Mouse (Mus musculus): ENCODE results near the gene Il31. TPM values are rescaled to one million over a fixed set of nuclear protein-coding genes. Genes with fewer than 3 reads are reported as not detected.

The Il31 gene
- total and polyA plus RNA-seq, 2 experiments from 2014 or later: not detected

DNA sequence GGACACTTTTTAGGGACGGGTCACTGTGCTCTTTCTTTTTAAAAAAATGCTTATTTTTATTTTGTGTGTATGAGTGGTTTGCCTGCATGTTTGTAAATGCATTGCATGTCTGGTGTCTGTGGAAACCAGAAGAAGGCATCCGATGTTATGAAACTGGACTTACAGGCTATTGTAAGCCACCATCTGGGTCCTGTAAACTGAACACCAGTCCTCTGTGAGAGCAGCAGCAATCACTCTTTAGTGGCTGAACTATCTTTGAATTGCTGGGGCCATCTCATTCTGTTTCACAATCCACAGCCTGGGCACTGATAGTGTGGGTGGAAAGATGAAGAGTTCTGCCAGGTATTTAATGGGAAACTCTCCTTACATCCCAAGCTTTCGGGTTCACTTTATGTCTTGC is 50.9 kb downstream of the Il31 start:
- 61% methylated on average over 3 of the region's 3 CpGs for WGBS
- H3K4me3 ChIP-seq (ENCODE audit: low read depth, low read length): no peak overlapping the region

DNA sequence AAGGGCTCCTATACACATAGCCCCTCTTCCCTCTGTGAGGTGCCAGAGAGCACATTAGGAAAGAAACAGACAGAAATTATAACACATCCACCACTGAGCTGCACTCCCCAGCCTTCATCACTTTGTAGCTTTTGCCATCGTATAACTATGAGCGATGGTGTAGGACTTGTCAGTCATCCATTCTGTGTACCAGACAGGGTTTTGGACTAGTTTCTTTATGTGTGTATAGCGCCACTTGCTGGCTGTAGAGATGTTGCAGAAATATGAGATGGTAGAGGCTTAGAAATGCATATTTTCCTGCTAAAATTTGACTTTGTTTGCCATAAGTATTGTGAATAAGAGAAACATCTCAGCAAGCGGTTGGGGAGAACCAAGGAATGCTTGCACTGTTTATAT is 52.5 kb downstream of the Il31 start:
- Histone ChIP-seq H3K36me3 (replicated peaks; ENCODE audit: control insufficient read depth, insufficient read depth, low read length) (peaks cover 8% of the 10 kb centered on the region; the same call in 1 of the 2 replicates), H3K9ac (replicated peaks; ENCODE audit: low read depth, low read length) (no peak overlapping the region), H3K27ac (ENCODE audit: low read depth) (no peak overlapping the region), H3K4me3 (ENCODE audit: low read depth, low read length) (no peak overlapping the region), H3K4me1 (ENCODE audit: control insufficient read depth, insufficient read depth) (peaks cover 15% of the 10 kb centered on the region), H3K4me2 (ENCODE audit: low read depth, low read length) (no peak overlapping the region), H3K27me3 (ENCODE audit: control insufficient read depth, insufficient read depth, low read length) (no peaks in the 10 kb centered on the region), H3K9me3 (replicated peaks; ENCODE audit: control insufficient read depth, low read length) (no peaks in the 10 kb centered on the region)
- 27% methylated on average over 4 of the region's 4 CpGs for WGBS
- ATAC-seq (ENCODE audit: insufficient read depth, low read depth): peak; percentile 57; the same call in 1 of the 2 replicates
- peak; percentile 75 for DNase-seq (ENCODE audit: low spot score)
- TF ChIP-seq CTCF (IDR thresholded peaks at IDR 0.05; ENCODE audit: low read depth): peak; percentile 85
- TF ChIP-seq EP300 (IDR thresholded peaks at IDR 0.05; ENCODE audit: low read depth): no peak

More for the DNA sequence above, 50.9 kb downstream of the Il31 start:
- Histone ChIP-seq H3K4me1 (ENCODE audit: control insufficient read depth, insufficient read depth) (peaks cover 5% of the 10 kb centered on the region; the same call in 1 of the 2 replicates), H3K9ac (replicated peaks; ENCODE audit: low read depth, low read length) (no peak overlapping the region), H3K27me3 (ENCODE audit: control insufficient read depth, insufficient read depth, low read length) (no peaks in the 10 kb centered on the region), H3K36me3 (replicated peaks; ENCODE audit: control insufficient read depth, insufficient read depth, low read length) (peaks cover 24% of the 10 kb centered on the region), H3K9me3 (replicated peaks; ENCODE audit: control insufficient read depth, low read length) (no peaks in the 10 kb centered on the region), H3K27ac (ENCODE audit: low read depth) (no peak overlapping the region), H3K4me2 (ENCODE audit: low read depth, low read length) (no peak overlapping the region)
- DNase-seq (ENCODE audit: low spot score) (no peak), ATAC-seq (ENCODE audit: insufficient read depth, low read depth) (no peak)
- TF ChIP-seq CTCF (IDR thresholded peaks at IDR 0.05; ENCODE audit: low read depth) (no peak), EP300 (IDR thresholded peaks at IDR 0.05; ENCODE audit: low read depth) (no peak)

DNA sequence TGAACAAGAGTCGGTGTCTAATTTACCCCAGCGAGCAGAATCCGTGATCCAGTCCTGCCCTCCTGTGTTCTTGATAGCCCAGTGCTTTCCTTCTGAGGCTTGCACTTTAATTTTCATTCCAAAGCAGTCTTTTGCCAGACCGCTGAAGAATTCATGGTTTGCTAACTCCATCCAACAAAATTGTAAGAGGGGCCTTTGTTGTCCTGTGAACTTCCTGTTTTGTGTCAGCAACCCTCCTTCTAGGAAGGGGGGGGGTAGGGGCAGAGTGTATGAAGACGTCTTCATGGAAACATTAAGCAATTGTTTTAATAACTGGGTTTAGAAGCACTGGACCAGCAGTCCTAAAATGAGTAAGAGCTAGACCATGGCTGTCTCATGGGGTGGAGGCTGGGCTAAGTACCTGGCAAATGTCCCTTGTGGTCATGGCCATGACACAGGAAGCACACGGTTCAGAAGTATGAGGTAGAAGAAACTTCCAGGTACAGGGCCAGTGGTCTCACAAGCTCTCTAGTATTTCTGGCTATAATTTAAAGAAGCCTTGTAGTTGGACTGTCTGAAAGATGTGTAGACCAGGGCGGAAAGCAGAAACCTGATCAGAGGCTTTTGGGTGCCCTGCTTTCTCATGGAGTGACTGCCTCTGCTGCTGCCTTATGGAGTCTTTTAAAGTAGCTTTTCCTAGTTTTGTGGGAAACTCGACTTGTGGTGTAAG is 53.1 kb downstream of the Il31 start:
- TF ChIP-seq EP300 (IDR thresholded peaks at IDR 0.05; ENCODE audit: low read depth) (no peak), CTCF (IDR thresholded peaks at IDR 0.05; ENCODE audit: low read depth) (peak; percentile 34)
- H3K9ac ChIP-seq (replicated peaks; ENCODE audit: low read depth, low read length): no peak overlapping the region
- no peak overlapping the region for H3K4me3 ChIP-seq (ENCODE audit: low read depth, low read length)
- no peaks in the 10 kb centered on the region for H3K9me3 ChIP-seq (replicated peaks; ENCODE audit: control insufficient read depth, low read length)
- peaks cover 7% of the 10 kb centered on the region; the same call in 1 of the 2 replicates for H3K36me3 ChIP-seq (replicated peaks; ENCODE audit: control insufficient read depth, insufficient read depth, low read length)
- DNase-seq (ENCODE audit: low spot score) (no peak), ATAC-seq (ENCODE audit: insufficient read depth, low read depth) (peak; percentile 24; the same call in 1 of the 2 replicates)
- H3K27me3 ChIP-seq (ENCODE audit: control insufficient read depth, insufficient read depth, low read length): no peaks in the 10 kb centered on the region
- peaks cover 21% of the 10 kb centered on the region for H3K4me1 ChIP-seq (ENCODE audit: control insufficient read depth, insufficient read depth)
- 58% methylated on average over 8 of the region's 8 CpGs for WGBS
- no peak overlapping the region for H3K4me2 ChIP-seq (ENCODE audit: low read depth, low read length)
- no peak overlapping the region for H3K27ac ChIP-seq (ENCODE audit: low read depth)

DNA sequence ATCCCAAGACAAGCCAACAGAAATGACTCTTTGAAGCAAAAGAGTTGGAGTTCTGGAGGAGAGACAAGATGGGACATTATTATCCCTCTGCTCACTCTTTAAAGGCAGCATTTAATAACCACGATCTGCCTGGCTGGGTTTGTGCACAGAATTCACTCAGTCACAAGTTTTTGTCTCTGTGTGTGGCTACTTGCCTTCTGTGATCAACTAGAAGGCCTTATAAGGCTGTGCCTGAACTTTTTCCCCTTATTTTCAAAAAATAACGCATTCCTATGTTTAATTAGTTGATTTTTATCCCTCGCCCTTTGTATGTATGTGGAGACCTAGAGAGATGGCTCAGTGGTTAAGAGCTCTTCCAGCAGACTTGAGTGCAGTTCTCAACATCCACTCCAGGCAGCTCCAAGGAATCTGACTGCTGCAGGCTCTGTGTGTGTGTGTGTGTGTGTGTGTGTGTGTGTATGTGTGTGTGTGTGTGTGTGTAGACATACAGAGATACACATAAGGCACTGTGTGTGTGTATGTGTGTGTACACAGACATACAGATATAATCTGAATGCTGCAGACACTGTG is 56.9 kb downstream of the Il31 start:
- TF ChIP-seq CTCF (IDR thresholded peaks at IDR 0.05; ENCODE audit: low read depth): no peak
- no peak for TF ChIP-seq EP300 (IDR thresholded peaks at IDR 0.05; ENCODE audit: low read depth)
- no peak overlapping the region for H3K9ac ChIP-seq (replicated peaks; ENCODE audit: low read depth, low read length)
- no peak overlapping the region for H3K4me3 ChIP-seq (ENCODE audit: low read depth, low read length)
- peak overlapping the region; percentile 56 for H3K27ac ChIP-seq (ENCODE audit: low read depth)
- H3K36me3 ChIP-seq (replicated peaks; ENCODE audit: control insufficient read depth, insufficient read depth, low read length): no peaks in the 10 kb centered on the region
- no peaks in the 10 kb centered on the region for H3K27me3 ChIP-seq (ENCODE audit: control insufficient read depth, insufficient read depth, low read length)
- H3K9me3 ChIP-seq (replicated peaks; ENCODE audit: control insufficient read depth, low read length): no peaks in the 10 kb centered on the region
- ATAC-seq (ENCODE audit: insufficient read depth, low read depth) (no peak), DNase-seq (ENCODE audit: low spot score) (no peak)
- no peak overlapping the region for H3K4me2 ChIP-seq (ENCODE audit: low read depth, low read length)
- peaks cover 23% of the 10 kb centered on the region for H3K4me1 ChIP-seq (ENCODE audit: control insufficient read depth, insufficient read depth)
- WGBS: 53% methylated on average over 3 of the region's 3 CpGs

GRCm38 (mm10) chr5:123431524-123432304 is 57.6 kb downstream of the Il31 start:
- Histone ChIP-seq H3K4me1 (ENCODE audit: control insufficient read depth, insufficient read depth) (peaks cover 23% of the 10 kb centered on the region), H3K27ac (ENCODE audit: low read depth) (peak overlapping the region; percentile 56), H3K36me3 (replicated peaks; ENCODE audit: control insufficient read depth, insufficient read depth, low read length) (no peaks in the 10 kb centered on the region), H3K27me3 (ENCODE audit: control insufficient read depth, insufficient read depth, low read length) (no peaks in the 10 kb centered on the region), H3K4me2 (ENCODE audit: low read depth, low read length) (no peak overlapping the region), H3K9ac (replicated peaks; ENCODE audit: low read depth, low read length) (no peak overlapping the region), H3K9me3 (replicated peaks; ENCODE audit: control insufficient read depth, low read length) (no peaks in the 10 kb centered on the region), H3K4me3 (ENCODE audit: low read depth, low read length) (no peak overlapping the region)
- DNase-seq (ENCODE audit: low spot score) (peak; percentile 63), ATAC-seq (ENCODE audit: insufficient read depth, low read depth) (peak; percentile 41; the same call in 1 of the 2 replicates)
- 47% methylated on average over 13 of the region's 13 CpGs for WGBS
- no peak for TF ChIP-seq EP300 (IDR thresholded peaks at IDR 0.05; ENCODE audit: low read depth)
- no peak for TF ChIP-seq CTCF (IDR thresholded peaks at IDR 0.05; ENCODE audit: low read depth)

Small RNA genes lying within 50 kb of the gene (microRNA-seq; reads per million reads assigned to microRNA genes)
- gene Mir7647: 0.71 reads per million

Other genes with a start within 250 kb of the Il31 start
- 3.1 and 7.3 TPM in 2 replicates for gene Wdr66, start 237.4 kb downstream of the Il31 start, total RNA-seq (2014; rRNA removed; ENCODE audit: low replicate concordance)
- gene Wdr66, start 237.4 kb downstream of the Il31 start, polyA plus RNA-seq (2015; fragmentation: Nextera tagmentation; extraction: Ambion mirVana): 3.1 and 4.0 TPM in 2 replicates
- gene Bcl7a, start 145.7 kb downstream of the Il31 start, total RNA-seq (2014; rRNA removed; ENCODE audit: low replicate concordance): 10.2 and 11.2 TPM in 2 replicates
- gene Bcl7a, start 145.7 kb downstream of the Il31 start, polyA plus RNA-seq (2015; fragmentation: Nextera tagmentation; extraction: Ambion mirVana): 6.6 TPM in 2 replicates
- 12.0 and 13.4 TPM in 2 replicates for gene Mlxip, start 94.7 kb downstream of the Il31 start, total RNA-seq (2014; rRNA removed; ENCODE audit: low replicate concordance)
- gene Mlxip, start 94.7 kb downstream of the Il31 start, polyA plus RNA-seq (2015; fragmentation: Nextera tagmentation; extraction: Ambion mirVana): 5.9 and 7.3 TPM in 2 replicates
- gene Lrrc43, start 184 bp downstream of the Il31 start, total RNA-seq (2014; rRNA removed; ENCODE audit: low replicate concordance): not detected in 2 replicates
- gene Lrrc43, start 184 bp downstream of the Il31 start, polyA plus RNA-seq (2015; fragmentation: Nextera tagmentation; extraction: Ambion mirVana): 0.05 TPM in 1 of 2 replicates, not detected in the other
- gene B3gnt4, start 21.0 kb upstream of the Il31 start, total RNA-seq (2014; rRNA removed; ENCODE audit: low replicate concordance): not detected in 2 replicates
- not detected in 2 replicates for gene B3gnt4, start 21.0 kb upstream of the Il31 start, polyA plus RNA-seq (2015; fragmentation: Nextera tagmentation; extraction: Ambion mirVana)
- 79.1 and 99.4 TPM in 2 replicates for gene Diablo, start 34.7 kb upstream of the Il31 start, total RNA-seq (2014; rRNA removed; ENCODE audit: low replicate concordance)
- 105 and 107 TPM in 2 replicates for gene Diablo, start 34.7 kb upstream of the Il31 start, polyA plus RNA-seq (2015; fragmentation: Nextera tagmentation; extraction: Ambion mirVana)
- gene Gm49027, start 36.0 kb upstream of the Il31 start, total RNA-seq (2014; rRNA removed; ENCODE audit: low replicate concordance): 1.1 TPM in 1 of 2 replicates, not detected in the other
- 0.15 TPM in 1 of 2 replicates, not detected in the other for gene Gm49027, start 36.0 kb upstream of the Il31 start, polyA plus RNA-seq (2015; fragmentation: Nextera tagmentation; extraction: Ambion mirVana)
- gene Vps33a, start 83.5 kb upstream of the Il31 start, total RNA-seq (2014; rRNA removed; ENCODE audit: low replicate concordance): 15.9 and 42.7 TPM in 2 replicates
- gene Vps33a, start 83.5 kb upstream of the Il31 start, polyA plus RNA-seq (2015; fragmentation: Nextera tagmentation; extraction: Ambion mirVana): 16.7 and 17.5 TPM in 2 replicates
- gene Clip1, start 195.1 kb upstream of the Il31 start, total RNA-seq (2014; rRNA removed; ENCODE audit: low replicate concordance): 65.2 and 70.0 TPM in 2 replicates
- gene Clip1, start 195.1 kb upstream of the Il31 start, polyA plus RNA-seq (2015; fragmentation: Nextera tagmentation; extraction: Ambion mirVana): 41.4 and 44.1 TPM in 2 replicates
- gene Zcchc8, start 231.6 kb upstream of the Il31 start, total RNA-seq (2014; rRNA removed; ENCODE audit: low replicate concordance): 11.8 and 30.8 TPM in 2 replicates
- 31.3 and 31.8 TPM in 2 replicates for gene Zcchc8, start 231.6 kb upstream of the Il31 start, polyA plus RNA-seq (2015; fragmentation: Nextera tagmentation; extraction: Ambion mirVana)